Mouse (Mus musculus): ENCODE measurements at regions not wholly inside any gene's neighbourhood (a gene's known extent, or its start where the extent isn't known, plus 50 kb on each side); places are given as distances from the start of the nearest gene placed in this dataset.

DNA sequence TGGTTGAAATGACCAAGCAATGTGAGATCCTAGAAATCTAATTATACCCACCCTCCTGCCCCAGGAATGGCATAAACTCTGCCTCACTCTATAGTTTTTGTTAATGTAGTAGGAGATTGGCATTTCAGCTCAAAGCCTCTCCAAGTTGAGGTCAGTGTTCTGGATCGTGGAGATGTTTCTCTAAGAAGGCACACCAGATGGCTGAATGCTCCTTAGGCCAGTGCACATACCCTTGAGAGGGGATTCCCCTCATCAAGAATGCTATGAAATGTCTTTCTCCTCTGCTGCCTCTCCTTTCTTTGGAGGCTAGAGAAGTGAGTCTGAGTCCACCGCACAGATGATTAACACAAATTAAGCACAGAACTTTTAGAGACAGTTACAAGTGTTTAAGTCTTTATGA, 214.7 kb upstream of the N6amt1 start:
- TF ChIP-seq CTCF (IDR thresholded peaks at IDR 0.05; ENCODE audit: low read depth, low read length) (no peak), POLR2A (IDR thresholded peaks at IDR 0.05; ENCODE audit: extremely low read depth, insufficient read depth, low read length) (no peak)

All from liver, adult 2 months (tissue).